Mouse (Mus musculus) lung, adult 2 months (tissue): Measurements from ENCODE around the gene Tns3. TPM values are rescaled to one million over a fixed set of nuclear protein-coding genes. Genes with fewer than 3 reads are reported as not detected.
A peak's percentile ranks its signal among the peaks of the same experiment; 100 is the strongest.

Experiments
- DNase-seq: peaks from one replicate; pipeline ENCODE4 v3.0.0; 2022
- H3K4me1 ChIP-seq: fragments of 200-500 bp; 2 replicates; pipeline ENCODE4 v1.6.1; 2011; ENCODE audit warnings: low read length; ENCODE audit not compliant: control insufficient read depth, insufficient read depth
- H3K4me3 ChIP-seq: fragments of 200-500 bp; replicated peaks from 2 replicates; pipeline ENCODE3; 2011; ENCODE audit warnings: low read depth, mild to moderate bottlenecking, control low read depth, low read length; ENCODE audit errors: extremely low read depth
- CTCF ChIP-seq: fragments of 200-500 bp; IDR thresholded peaks from 2 replicates; pipeline ENCODE4 v1.5.1; 2011; ENCODE audit warnings: mild to moderate bottlenecking, low read length, control low read depth; ENCODE audit not compliant: insufficient read depth
- POLR2A ChIP-seq: fragments of 200-500 bp; IDR thresholded peaks from 2 replicates; pipeline ENCODE4 v1.6.1; 2011; ENCODE audit warnings: low read depth, mild to moderate bottlenecking, control low read depth, low read length, borderline replicate concordance; ENCODE audit errors: extremely low read depth
- WGBS: fragments of 180-500 bp; shearing (Covaris S2); methylation state at CpG from one replicate; pipeline ENCODE4 v1.1.7; 2018; 5-methylcytosine and 5-hydroxymethylcytosine counted together
- polyA plus RNA-seq: library from polyadenylated mRNA; depleted of rRNA; stranded (reverse); fragments of >200 nt; gene quantifications from 2 replicates; pipeline ENCODE4 v1.2.3, GENCODE M21; 2012

Gene Tns3
- polyA plus RNA-seq, 1 experiment: 160 TPM

DNA sequence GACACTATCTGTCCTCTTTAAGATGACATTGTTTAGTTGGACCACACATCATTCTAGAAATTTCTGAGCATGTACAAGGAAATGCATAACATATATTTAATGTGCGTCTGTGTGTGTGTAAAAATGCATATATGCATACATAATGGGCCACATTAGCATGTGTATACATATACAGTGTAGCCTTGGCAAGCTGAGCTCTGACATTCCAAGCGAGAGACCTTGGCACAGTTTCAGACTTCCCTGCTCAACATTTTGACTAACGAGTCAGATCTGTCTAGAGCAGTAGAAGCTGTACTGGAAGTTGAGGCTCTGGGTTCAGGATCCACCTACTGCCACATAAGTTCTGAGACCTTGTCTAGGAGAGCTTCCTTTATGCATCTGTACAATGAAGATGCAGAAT is 17.0 kb upstream of the Tns3 start:
- DNase-seq: no peak
- H3K4me3 ChIP-seq: no peak overlapping the region
- no peaks in the 10 kb centered on the region for H3K4me1 ChIP-seq
- TF ChIP-seq CTCF: no peak
- no peak for TF ChIP-seq POLR2A
- 40% methylated on average over 3 of the region's 3 CpGs for WGBS

DNA sequence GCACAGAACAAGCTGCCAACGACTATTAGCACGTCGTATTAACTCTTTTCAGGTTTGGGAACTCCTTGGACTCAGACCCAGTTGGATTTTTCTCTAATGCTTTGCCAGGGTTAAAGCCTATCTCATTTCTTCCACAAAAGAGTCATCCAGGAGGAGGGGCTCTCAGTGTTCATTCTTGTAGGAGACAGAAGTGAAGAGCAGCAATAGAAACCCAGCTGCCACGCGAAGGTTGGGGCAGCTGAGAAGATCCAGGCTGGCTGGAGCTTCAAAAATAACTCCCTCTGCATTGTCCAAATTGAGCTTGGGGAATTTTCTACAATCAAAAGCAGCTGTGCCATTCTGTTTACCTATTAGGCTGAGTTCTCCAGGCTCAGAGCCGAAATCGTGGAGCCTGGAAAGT is 16.3 kb upstream of the Tns3 start:
- WGBS: 54% methylated on average over 7 of the region's 7 CpGs
- TF ChIP-seq POLR2A (no peak), CTCF (no peak)
- Histone ChIP-seq H3K4me3 (no peak overlapping the region), H3K4me1 (no peaks in the 10 kb centered on the region)
- DNase-seq: no peak

DNA sequence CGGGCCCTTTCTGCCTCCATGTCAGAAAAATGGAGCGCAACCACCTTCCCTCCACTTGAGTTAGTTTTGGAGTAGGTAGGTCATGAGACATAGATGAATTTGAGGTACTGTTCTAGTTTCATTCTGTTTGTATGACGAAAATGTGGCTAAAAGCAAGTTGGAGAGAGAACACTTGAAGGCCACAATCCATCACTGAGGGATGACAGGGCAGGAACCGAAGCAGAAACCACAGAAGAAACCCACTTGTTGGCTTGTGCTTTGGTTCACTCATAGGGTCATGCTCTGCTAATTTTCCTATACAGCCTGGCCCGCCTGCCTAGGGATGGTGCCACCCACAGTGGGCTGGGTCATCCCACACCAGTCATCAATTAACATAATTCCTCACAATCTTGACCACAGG is 14.9 kb upstream of the Tns3 start:
- 75% methylated on average over 5 of the region's 5 CpGs for WGBS
- Histone ChIP-seq H3K4me3 (no peak overlapping the region), H3K4me1 (peaks cover 2% of the 10 kb centered on the region; the same call in 1 of the 2 replicates)
- no peak for DNase-seq
- TF ChIP-seq POLR2A (no peak), CTCF (no peak)

DNA sequence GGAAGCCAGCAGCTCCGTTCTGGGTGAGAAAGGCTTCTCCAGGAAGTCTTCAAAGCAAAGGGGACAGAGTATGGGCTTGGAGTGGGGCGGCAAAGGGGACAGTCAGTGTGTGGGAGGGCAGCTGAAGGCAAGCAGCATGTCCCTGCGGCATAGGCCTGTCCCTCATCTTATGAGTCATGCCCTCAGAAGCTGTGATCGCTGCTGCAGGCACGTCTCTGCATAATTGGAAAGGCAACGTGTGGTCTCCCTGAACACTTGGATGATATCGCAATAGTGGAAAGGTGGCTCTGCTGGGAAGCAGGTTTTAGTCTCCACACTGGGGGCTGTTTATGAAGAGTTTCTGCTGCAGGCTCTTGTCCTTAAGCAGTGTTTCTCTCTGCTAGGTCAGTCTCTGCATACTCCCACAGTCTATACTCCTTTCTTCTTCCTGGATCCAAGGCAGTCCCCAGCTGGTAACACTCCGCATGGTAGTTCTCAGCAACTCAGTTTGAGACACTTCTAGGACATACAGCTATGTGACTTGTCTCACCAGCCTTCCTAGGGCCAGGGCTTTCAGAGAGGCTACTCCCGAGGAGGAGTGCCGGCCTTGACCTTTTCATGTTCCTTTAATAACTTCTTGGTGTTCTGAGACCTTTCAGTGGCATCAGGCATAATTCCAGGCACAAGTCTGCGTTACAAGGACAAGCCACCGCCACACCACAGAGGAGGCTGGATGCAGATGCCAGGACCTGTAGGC is 14.1 kb upstream of the Tns3 start:
- Histone ChIP-seq H3K4me1 (peaks cover 2% of the 10 kb centered on the region; the same call in 1 of the 2 replicates), H3K4me3 (no peak overlapping the region)
- TF ChIP-seq CTCF: no peak
- no peak for TF ChIP-seq POLR2A
- 70% methylated on average over 12 of the region's 12 CpGs for WGBS
- DNase-seq: no peak

DNA sequence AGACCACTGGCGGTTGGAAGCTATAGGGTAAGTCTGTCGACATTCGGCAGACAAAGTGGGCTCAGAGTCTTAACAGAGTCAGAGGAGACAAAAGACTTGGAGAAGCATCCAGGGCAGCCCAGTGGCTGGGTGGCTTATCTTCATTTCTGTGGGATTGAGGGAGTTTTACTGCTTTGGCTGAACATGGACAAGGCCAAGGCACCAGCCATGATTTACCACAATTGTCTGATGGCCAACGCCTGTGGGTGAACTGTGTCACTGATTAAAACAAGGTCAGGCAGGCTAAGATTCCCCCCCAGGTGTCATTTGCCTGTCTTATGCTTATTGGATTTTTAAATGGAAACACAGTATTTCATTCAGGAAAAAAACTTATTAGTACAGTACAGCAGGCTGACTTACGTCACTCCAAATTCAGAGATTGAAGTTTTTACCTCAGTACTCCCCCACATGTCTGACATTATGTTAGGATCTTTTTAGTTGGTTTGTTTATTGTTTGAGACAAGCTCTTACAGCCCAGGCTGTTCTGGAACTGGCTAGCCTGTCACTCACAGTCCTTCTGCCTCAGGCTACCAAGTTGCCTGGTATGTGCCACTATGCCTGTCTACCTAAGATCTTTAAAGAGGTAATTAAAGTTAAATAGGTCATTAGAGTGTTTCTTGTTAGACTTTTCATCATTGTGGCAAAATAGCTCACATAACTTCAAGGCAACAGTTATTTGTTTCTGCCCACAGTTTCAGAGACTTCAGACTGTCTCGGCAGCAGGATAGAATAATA is 11.6 kb upstream of the Tns3 start:
- DNase-seq: no peak
- peaks cover 2% of the 10 kb centered on the region; the same call in 1 of the 2 replicates for H3K4me1 ChIP-seq
- TF ChIP-seq POLR2A: no peak
- no peak for TF ChIP-seq CTCF
- 84% methylated on average over 6 of the region's 6 CpGs for WGBS
- H3K4me3 ChIP-seq: no peak overlapping the region

DNA sequence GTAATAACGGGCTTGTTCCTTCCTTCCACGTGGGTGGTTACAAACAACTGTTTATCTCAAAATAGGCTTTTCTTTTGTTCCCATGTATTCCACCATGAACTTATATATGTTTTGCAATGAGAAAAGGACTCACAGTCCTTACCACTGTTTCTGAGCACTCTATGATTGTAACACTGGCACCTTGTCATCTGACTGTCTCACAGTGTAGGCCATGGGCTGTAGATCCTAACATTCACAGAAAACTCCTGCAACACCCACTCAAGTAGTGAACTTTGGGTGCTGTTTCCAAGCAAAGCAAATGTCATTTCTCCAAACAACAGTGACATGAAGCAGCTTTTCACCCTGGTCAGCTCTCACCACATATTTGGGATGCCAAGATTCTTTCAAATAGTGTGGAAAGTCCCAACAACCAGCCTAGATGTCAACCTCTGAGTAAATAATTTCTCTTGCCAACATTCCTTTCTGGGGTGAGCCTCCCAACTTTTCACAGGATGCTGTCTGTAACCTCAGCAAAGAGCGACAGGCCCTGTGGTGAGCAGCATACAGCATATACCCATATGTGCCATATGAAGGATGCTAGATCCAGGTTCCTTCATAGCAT is 10.3 kb upstream of the Tns3 start:
- peaks cover 2% of the 10 kb centered on the region; the same call in 1 of the 2 replicates for H3K4me1 ChIP-seq
- TF ChIP-seq POLR2A: no peak
- TF ChIP-seq CTCF: no peak
- DNase-seq: no peak
- WGBS: 39% methylated on average over 3 of the region's 3 CpGs
- no peak overlapping the region for H3K4me3 ChIP-seq

DNA sequence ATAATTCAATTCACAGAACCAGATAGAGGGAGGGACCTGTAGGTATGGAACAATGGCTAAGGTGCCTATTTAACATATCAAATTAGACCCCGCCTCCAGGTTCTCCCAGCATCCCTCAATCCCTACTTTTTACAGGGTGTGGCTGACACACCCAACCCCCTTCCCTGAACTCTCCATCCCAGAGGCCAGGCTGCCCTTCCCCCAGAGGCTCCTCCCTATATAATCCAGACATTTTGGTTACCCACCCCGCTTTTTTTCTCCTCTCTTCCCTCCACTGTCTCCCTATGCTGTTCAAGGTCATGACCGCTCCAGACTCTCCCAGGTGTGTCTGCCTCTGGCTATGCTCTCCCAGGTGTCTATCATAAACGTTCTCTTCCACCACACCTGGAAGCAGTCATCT is 7.4 kb upstream of the Tns3 start:
- DNase-seq: no peak
- Histone ChIP-seq H3K4me3 (no peak overlapping the region), H3K4me1 (peaks cover 2% of the 10 kb centered on the region; the same call in 1 of the 2 replicates)

DNA sequence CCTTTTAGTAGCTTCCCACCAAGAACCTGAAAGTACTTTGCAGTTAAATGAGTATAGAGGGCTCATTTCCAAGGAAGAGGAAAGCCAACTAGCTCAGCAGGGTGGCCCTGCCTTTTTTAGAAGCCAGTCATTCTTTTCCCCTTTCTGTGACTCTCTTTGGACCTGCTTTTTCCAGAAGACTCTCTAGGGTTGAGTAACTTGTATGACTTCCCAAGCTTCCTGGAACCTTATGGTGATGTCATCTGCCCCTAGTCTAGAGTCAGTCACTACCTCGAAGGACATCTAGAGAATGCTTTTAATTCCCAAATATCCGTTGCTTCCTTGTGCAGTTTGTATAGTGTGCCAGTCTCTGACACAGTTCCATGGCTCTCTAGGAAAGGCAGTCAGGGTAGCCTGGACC is 4.8 kb upstream of the Tns3 start:
- Histone ChIP-seq H3K4me1 (no peaks in the 10 kb centered on the region), H3K4me3 (no peak overlapping the region)
- 60% methylated on average over 2 of the region's 2 CpGs for WGBS
- DNase-seq: no peak
- no peak for TF ChIP-seq CTCF
- TF ChIP-seq POLR2A: no peak

More for the DNA sequence above, 7.4 kb upstream of the Tns3 start:
- no peak for TF ChIP-seq CTCF
- no peak for TF ChIP-seq POLR2A
- WGBS: 87% methylated on average over 4 of the region's 4 CpGs

DNA sequence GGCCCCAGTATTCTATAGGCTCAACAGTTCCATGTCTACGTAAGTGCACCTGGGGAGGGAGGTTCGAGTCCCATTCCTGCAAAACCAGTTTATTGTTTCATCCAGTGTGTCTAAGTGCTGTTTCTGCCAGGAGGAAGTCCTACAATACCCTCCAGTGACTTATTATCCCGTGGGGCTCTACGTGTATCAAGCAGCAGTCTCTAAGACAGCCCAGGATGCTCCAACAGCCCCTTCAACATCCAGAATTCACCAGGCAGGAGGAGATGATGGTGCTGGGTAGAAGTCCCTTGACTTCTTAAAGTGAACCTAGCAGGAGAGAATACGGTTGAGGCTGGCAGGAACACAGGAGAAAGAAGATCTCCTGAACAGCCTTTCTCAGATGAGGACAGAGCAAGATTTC is 462 bp upstream of the Tns3 start:
- Histone ChIP-seq H3K4me1 (peaks cover 4% of the 10 kb centered on the region), H3K4me3 (peak overlapping the region; percentile 70)
- no peak for TF ChIP-seq CTCF
- TF ChIP-seq POLR2A: no peak
- no peak for DNase-seq
- WGBS: 39% methylated on average over 5 of the region's 5 CpGs
